9 mouse cellular contexts compared by ENCODE assay signal in the genomic region with DNA sequence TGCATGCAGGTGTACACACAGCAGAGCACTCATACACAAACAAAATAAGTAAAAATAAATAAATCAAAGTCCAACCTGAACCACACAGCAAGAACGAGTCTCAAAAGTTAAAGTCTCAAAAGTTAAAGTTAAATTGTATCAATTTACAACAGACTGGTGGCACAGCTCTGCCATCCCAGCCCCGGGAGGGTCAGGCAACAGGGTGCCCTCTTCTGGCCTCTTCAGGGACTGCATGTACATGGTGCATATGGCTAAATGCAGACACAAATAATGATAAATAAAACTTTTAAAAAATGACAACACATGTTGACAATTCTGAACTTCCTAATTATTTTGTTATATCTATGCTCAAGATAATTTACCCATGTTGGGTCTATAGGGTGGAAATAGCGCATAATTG. TPM values are rescaled to one million over a fixed set of nuclear protein-coding genes. Genes with fewer than 3 reads are reported as not detected.
DNase-seq lines count a peak whose midpoint lies in the region; ATAC-seq and TF ChIP-seq lines count a peak whose summit lies in the region.
"Had no signal": no experiment of that assay in that cellular context is flagged by ENCODE, and none has a peak within 500 bp of the region (broad histone marks: within the 10 kb centered on the region; RNA-seq: fewer than 3 reads in every experiment).

No protein-coding gene starts in this region.

- no peaks in the 10 kb centered on the region for H3K9me3 ChIP-seq in embryonic facial prominence, embryonic 10.5 days
- no peaks in the 10 kb centered on the region for H3K9me3 ChIP-seq in midbrain, postnatal 0 days (ENCODE audit: low read length)

- intact Hi-C loops in left cerebral cortex, adult 2 months (cut with DNase I) = loop anchor here (5.0 kb wide), 1 partner anchor 456 kb away; no protein-coding TSS in a partner anchor
- intact Hi-C loops in left cerebral cortex, postnatal 36 days (cut with DNase I) = loop anchor here (5.0 to 10.0 kb wide), 2 partner anchors 204 to 451 kb away; no protein-coding TSS in a partner anchor

- TF ChIP-seq POLR2A in cerebellum, adult 2 months (IDR thresholded peaks at IDR 0.05; ENCODE audit: borderline replicate concordance, insufficient read depth, low read length) = no peak

- H3K4me2 ChIP-seq in midbrain, postnatal 0 days (ENCODE audit: low read depth, low read length, poor library complexity, severe bottlenecking) = no peak overlapping the region

- no peak overlapping the region for H3K9ac ChIP-seq in midbrain, postnatal 0 days (replicated peaks; ENCODE audit: low read length, poor library complexity, severe bottlenecking)

- H3K36me3 ChIP-seq in embryonic facial prominence, embryonic 10.5 days (replicated peaks) = no peaks in the 10 kb centered on the region
- H3K36me3 ChIP-seq in midbrain, postnatal 0 days (ENCODE audit: insufficient read depth, low read length) = no peaks in the 10 kb centered on the region

- no peak for DNase-seq in cerebellum, adult 2 months
- DNase-seq in left cerebral cortex, adult 2 months (ENCODE audit: extremely low spot score in 1 of 2, low spot score in 2 of 2) = no peak
- DNase-seq in left cerebral cortex, postnatal 36 days (ENCODE audit: low spot score in 2 of 2) = no peak
- peak; percentile 60 for DNase-seq in embryonic facial prominence, embryonic 10.5 days (ENCODE audit: low spot score)
- DNase-seq in midbrain, postnatal 0 days (ENCODE audit: low spot score) = no peak

- 67% methylated on average over 3 of the region's 3 CpGs for WGBS in cerebellum, adult 2 months
- 60% methylated on average over 3 of the region's 3 CpGs for WGBS in embryonic facial prominence, embryonic 10.5 days
- WGBS in midbrain, postnatal 0 days = 69% methylated on average over 3 of the region's 3 CpGs

- H3K27me3 ChIP-seq in cerebellum, adult 2 months (ENCODE audit: control insufficient read depth, insufficient read depth, low read length) = no peaks in the 10 kb centered on the region
- peaks cover 20% of the 10 kb centered on the region for H3K27me3 ChIP-seq in embryonic facial prominence, embryonic 10.5 days (replicated peaks; ENCODE audit: low read depth, poor library complexity, severe bottlenecking)
- no peaks in the 10 kb centered on the region for H3K27me3 ChIP-seq in midbrain, postnatal 0 days (ENCODE audit: insufficient read depth, low read length)

- TF ChIP-seq CTCF in cerebellum, adult 2 months (IDR thresholded peaks at IDR 0.05; ENCODE audit: borderline replicate concordance, insufficient read depth, low read depth, low read length) = peak; percentile 40; the same call in 1 of the 2 replicates
- peak; percentile 56 for TF ChIP-seq CTCF in left cerebral cortex, adult 2 months (IDR thresholded peaks at IDR 0.05)
- TF ChIP-seq CTCF in midbrain, postnatal 0 days (IDR thresholded peaks at IDR 0.05) = peak; percentile 67

- H3K27ac ChIP-seq in cerebellum, adult 2 months (ENCODE audit: insufficient read depth, low read length) = no peak overlapping the region
- no peak overlapping the region for H3K27ac ChIP-seq in left cerebral cortex, adult 2 months
- H3K27ac ChIP-seq in embryonic facial prominence, embryonic 10.5 days (replicated peaks) = no peak overlapping the region
- no peak overlapping the region for H3K27ac ChIP-seq in midbrain, postnatal 0 days (ENCODE audit: low read depth, low read length)

- 0 out of 2 replicates have a peak, but pooled peaks cover 6% of the 10 kb centered on the region for H3K4me1 ChIP-seq in cerebellum, adult 2 months (ENCODE audit: control insufficient read depth, insufficient read depth, low read length)
- peaks cover 12% of the 10 kb centered on the region; the same call in 1 of the 2 replicates for H3K4me1 ChIP-seq in embryonic facial prominence, embryonic 10.5 days
- H3K4me1 ChIP-seq in midbrain, postnatal 0 days (ENCODE audit: insufficient read depth, low read length) = no peaks in the 10 kb centered on the region

- H3K4me3 ChIP-seq in cerebellum, adult 2 months (replicated peaks; ENCODE audit: insufficient read depth, low read depth, low read length) = no peak overlapping the region
- no peak overlapping the region for H3K4me3 ChIP-seq in left cerebral cortex, adult 2 months
- H3K4me3 ChIP-seq in embryonic facial prominence, embryonic 10.5 days = no peak overlapping the region
- H3K4me3 ChIP-seq in midbrain, postnatal 0 days (ENCODE audit: low read depth, low read length) = no peak overlapping the region

- ATAC-seq in cerebellum, adult (ENCODE audit: insufficient number of reproducible peaks, low FRiP score, low TSS enrichment) = no peak
- no peak for ATAC-seq in midbrain, postnatal 0 days (ENCODE audit: low FRiP score)
- ATAC-seq in monocyte, adult 5-6 weeks (replicated peaks; ENCODE audit: insufficient number of reproducible peaks, low FRiP score, low TSS enrichment, poor library complexity, severe bottlenecking) = no peak
- ATAC-seq in frontal cortex, adult (ENCODE audit: low TSS enrichment) = no peak

RNA-seq across cellular contexts. Expression of a gene that starts 8.4 kb away (rescaled TPM):
- polyA plus RNA-seq in cerebellum, adult 2 months (2012; rRNA removed) = 0.18 TPM in 1 of 2 replicates, not detected in the other
- under 1 TPM in 1 of 2 experiments, not detected in 1; 0.59 TPM for total RNA-seq in left cerebral cortex, adult 2 months (2021)
- not detected for total RNA-seq in left cerebral cortex, postnatal 36 days (2021)
- not detected in 2 replicates for polyA plus RNA-seq in embryonic facial prominence, embryonic 10.5 days (2016; fragmentation: Nextera tagmentation; extraction: Ambion mirVana)
- total RNA-seq in midbrain, postnatal 0 days (2014; rRNA removed) = not detected in 2 replicates
- polyA plus RNA-seq in midbrain, postnatal 0 days (2015; fragmentation: Nextera tagmentation; extraction: Ambion mirVana) = 0.26 TPM in 1 of 2 replicates, not detected in the other
- not detected in 3 replicates for total RNA-seq in monocyte, adult 5-6 weeks (2017)
- total RNA-seq: neutrophil, adult 5-6 weeks had no signal

RNA-seq across cellular contexts. Expression of a gene that starts 35.4 kb away (rescaled TPM):
- polyA plus RNA-seq in cerebellum, adult 2 months (2012; rRNA removed) = 37.0 and 42.4 TPM in 2 replicates
- 1 to 10 TPM; 4.0 to 4.8 TPM for total RNA-seq in left cerebral cortex, adult 2 months (2021)
- total RNA-seq in left cerebral cortex, postnatal 36 days (2021) = 1 to 10 TPM; 3.7 to 4.1 TPM
- polyA plus RNA-seq in embryonic facial prominence, embryonic 10.5 days (2016; fragmentation: Nextera tagmentation; extraction: Ambion mirVana) = 21.7 and 22.4 TPM in 2 replicates
- total RNA-seq in midbrain, postnatal 0 days (2014; rRNA removed) = 3.2 and 5.7 TPM in 2 replicates
- 13.1 and 14.6 TPM in 2 replicates for polyA plus RNA-seq in midbrain, postnatal 0 days (2015; fragmentation: Nextera tagmentation; extraction: Ambion mirVana)
- 1.4 to 3.9 TPM (median 1.8 TPM) in 3 replicates for total RNA-seq in monocyte, adult 5-6 weeks (2017)
